Mouse (Mus musculus) frontal cortex, postnatal 36 days (tissue): ENCODE measurements around the gene Ms4a7.
A peak's percentile ranks its signal among the peaks of the same experiment; 100 is the strongest.
"Not testable (repeated sequence)": the region's sequence is repeated elsewhere in the genome, so short reads cannot be mapped to it uniquely, and the experiment has no call there.

Experiments
- DNase-seq, 2 experiments: peaks; one replicate each; pipeline ENCODE4 v3.0.0; 2022; ENCODE audit warnings: low spot score in 2 of 2

The Ms4a7 gene

DNA sequence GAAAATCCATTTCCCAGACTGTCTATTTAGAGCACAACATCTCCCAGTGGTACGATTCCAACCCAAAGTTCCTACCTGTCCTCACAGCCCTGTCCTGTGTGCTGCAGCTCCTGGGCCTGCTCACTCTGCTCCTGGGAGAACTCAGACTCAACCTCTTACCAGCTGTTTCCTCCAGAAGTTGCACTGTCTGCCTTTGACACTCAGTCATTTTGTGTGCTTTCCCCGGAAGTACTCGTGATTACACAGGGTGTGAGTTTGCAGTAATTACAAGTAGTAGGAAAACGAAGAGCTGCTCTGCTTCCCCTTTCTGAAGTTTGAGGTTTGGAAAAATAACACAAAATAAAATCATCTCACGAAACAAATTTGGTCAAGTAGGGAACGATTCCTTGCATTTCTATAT is at the start of gene Ms4a7:
TSS of gene Ms4a7 (minus strand) at position 215 of the 400 bp plus-strand sequence.
- no peak for DNase-seq

GRCm38 (mm10) chr19:11376399-11376798 is 40.5 kb upstream of the Ms4a7 start:
- no peak for DNase-seq

DNA sequence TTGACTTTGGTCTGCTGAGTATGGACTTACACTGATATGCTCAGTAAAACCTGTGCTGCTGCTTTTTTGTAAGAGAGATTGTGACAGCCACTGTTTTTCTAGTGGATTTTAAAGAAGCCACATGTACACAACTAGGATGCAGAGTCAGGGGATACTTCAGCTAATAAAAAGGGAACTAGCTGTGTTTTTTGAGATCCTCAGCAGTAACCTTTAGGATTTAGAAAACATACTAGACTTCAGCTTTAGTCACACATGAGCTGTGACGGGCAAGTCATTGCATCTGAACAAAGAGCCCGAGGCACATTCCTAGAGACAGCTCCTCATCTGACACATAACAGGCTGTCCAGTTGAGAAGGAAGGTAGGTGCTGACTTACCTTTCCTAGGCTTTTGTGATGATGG is 39.3 kb upstream of the Ms4a7 start, which contains the start of gene Ms4a4a:
TSS of gene Ms4a4a (plus strand) at position 251 of the 400 bp plus-strand sequence.
- no peak for DNase-seq

DNA sequence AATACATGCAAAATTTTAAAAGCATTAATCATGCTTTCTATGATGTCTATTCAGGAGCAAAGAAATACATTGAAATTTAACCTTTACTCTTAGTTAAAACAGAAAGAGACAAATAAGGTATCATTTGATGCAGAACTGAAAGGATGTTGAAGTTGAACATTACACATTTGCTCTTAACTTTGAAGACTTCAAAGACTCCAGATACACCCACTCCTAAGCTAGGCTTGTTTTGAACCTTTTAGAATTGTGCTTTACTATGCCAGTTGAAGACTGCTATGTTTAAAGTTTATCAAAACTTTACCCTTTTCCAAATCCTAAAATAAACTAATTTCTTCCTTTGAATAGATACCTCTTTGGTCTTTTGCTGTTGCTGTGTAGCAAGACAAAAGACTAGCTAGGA is 35.2 kb upstream of the Ms4a7 start:
- DNase-seq: no peak

DNA sequence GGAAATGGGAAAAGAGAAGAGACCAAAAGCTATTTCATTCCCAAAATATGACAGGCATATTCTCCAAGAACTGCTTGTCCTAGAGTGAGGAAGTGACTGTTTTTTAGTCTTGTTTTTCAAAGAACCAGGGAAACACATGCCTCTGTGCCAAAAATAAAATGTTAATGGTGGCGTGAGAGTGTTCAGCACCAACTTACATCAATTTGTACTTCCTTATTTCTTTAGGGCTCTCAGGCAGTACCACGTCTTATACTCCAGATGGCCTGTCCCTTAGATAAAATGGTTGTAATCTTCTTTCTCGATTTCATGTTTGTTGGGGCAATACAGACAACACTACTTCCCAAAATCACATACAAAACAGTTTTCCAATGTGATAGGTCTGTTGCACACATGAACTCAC is 32.4 kb upstream of the Ms4a7 start:
- no peak for DNase-seq

DNA sequence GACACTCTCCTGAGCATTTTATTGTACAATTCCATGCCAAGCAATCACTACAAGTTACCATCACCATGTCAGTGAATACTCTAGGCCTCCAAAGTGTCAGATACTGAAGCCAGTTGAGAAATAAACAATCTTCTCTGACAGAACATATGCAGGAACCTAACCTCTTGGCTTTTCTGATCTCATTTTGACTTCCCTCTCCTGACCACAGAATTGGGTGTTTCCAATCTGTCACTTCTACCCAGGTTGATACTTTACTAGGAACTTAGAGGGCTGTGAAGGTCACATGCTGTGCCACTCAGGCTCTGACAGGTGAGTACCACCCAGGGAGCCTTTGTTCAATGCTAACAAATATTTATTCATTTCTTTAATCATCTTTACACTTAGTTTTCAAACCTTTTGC is 26.1 kb upstream of the Ms4a7 start:
- DNase-seq: no peak

DNA sequence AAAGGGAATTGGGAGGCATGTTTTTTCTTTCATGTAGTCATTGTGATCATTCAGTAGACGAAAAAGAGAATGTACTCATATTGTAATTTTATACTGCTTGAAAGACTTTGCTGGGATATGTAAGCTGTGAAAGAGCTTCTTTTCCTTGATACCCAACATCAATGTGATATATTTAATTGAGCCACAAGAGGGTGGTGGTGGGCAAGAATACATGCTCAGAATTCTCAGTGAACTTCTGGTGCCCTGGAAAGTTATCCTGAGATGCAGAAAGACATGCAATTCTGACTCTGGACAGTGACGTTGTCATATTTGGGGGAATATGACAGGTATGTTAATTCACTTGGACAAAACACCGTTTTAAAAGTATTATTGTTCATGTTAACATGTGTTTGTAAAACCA is 24.2 kb upstream of the Ms4a7 start:
- DNase-seq: peak in 1 of 2 experiments; percentile 20

DNA sequence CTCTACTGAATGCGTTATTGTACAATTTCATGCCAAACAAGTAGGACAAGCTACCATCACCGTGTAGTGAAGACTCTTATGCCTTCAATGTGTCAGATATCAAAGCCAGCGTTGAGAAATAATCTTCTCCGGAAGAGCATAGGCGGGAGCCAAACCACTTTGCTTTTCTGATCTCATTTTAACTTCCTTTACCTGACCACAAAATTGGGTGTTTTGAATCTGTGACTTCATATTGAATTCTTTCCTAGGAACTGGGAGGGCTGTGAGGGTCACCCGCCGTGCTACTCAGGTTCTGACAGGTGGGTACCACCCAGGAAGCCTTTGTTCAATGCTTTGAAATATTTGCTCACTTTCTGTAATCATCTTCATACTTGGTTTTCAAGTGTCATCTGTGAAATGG is 19.8 kb upstream of the Ms4a7 start:
- DNase-seq: no peak

GRCm38 (mm10) chr19:11351878-11352277 is 15.9 kb upstream of the Ms4a7 start:
- DNase-seq: peak in 1 of 2 experiments; percentile 10

GRCm38 (mm10) chr19:11349698-11350481 is 13.9 kb upstream of the Ms4a7 start:
- DNase-seq: peak in 1 of 2 experiments; percentile 16

DNA sequence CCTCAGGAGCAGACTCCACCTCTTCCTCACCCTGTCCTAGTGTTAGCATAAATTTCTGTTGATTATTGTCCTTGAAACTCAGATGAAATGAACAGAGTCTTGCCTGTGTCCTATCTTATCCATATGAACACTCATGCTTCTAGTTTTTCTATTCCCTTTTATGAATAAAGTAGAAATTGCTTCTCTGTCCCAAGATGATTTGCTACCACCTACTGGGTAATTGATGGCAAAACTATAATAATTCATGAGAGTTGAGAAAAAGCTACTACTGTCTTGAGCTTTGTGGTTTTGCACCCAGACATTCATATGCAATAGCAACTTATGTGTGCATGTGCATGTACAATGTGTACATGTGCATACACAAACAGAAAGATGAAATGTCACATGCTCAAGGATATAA is 8.0 kb upstream of the Ms4a7 start:
- DNase-seq: no peak

DNA sequence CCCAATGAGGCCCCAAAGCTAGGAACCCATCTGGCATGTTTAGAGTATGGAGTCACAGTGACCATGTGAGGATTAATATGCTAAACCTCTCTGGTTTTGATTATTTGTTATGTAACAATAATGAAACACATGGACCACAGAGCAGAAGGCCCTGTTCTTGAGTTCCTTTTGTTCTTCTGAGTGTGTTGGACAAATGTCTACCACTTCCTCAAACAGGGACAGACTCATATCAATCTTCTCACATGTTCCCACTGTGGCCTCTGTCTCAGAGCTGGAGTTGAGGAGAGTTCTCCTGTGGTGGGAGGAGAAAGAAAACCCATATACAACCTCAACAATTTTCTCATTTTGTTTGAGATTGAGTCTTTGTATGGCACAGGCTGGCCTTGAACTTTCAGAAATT is 7.2 kb upstream of the Ms4a7 start:
- no peak for DNase-seq

DNA sequence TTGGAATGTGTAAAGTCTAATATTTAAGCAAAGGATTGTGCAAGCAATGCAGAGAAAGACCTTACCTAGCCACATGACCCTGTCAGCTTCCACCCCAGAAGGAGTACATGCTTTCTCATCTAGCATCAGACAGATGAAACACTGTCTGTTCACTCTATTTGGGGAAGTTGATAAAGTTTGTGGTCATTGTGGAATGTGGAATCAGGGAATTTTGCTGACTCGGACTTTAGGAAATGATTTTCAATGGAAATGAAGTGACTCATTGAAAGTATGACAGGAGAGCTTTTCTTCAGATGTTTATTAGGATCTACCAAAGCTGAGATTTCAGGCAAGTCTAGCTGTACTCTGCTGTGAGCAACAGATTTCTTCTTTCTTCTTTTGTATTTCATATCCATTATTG is 14.8 kb downstream of the Ms4a7 start:
- no peak for DNase-seq

- no peak for DNase-seq
Observed at GRCm38 (mm10) chr19:11316786-11317185, 19.2 kb downstream of the Ms4a7 start.

DNA sequence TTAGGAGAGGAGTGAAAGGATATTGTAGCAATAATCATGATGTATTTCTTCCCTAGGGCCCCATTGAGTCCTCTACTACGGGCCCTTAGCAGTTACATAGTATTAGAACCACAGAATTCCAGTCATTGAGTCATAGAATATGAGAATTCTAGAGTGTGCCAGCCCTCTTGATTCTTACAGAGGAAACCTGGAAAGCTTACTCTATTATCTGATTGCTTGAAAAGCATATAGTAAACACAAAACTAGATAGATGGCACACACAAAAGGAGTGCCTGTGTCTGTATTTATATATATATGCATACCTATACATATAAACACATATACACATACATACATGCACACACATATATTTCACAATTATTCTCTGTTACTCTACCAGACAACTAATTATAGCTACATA is 21.6 kb downstream of the Ms4a7 start, which contains the start of gene Ms4a14:
TSS of gene Ms4a14 (minus strand) at position 101 of the 400 bp plus-strand sequence.
- DNase-seq: no peak

- no peak for DNase-seq
Observed at GRCm38 (mm10) chr19:11308888-11309287, 27.1 kb downstream of the Ms4a7 start.

DNA sequence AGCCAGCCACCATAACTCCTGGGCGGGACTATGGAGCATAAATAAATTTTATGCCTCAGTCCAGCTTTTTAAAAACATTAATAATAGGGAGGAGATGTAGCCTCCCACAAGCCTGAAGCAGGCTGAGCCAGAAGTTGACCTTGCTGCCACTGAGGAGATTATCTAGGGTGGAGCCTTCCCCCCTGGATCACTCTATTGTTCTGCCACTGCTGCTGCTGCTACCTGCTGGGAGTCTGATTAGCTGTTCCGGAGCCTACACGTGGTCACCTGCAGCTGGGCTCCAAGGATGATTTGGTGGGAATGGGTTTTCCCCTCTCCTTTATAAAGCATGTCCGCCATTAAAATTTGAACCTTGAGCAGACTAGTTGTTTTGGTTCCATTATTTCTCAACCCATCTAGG is 36.4 kb downstream of the Ms4a7 start:
- DNase-seq: not testable (repeated sequence)

DNA sequence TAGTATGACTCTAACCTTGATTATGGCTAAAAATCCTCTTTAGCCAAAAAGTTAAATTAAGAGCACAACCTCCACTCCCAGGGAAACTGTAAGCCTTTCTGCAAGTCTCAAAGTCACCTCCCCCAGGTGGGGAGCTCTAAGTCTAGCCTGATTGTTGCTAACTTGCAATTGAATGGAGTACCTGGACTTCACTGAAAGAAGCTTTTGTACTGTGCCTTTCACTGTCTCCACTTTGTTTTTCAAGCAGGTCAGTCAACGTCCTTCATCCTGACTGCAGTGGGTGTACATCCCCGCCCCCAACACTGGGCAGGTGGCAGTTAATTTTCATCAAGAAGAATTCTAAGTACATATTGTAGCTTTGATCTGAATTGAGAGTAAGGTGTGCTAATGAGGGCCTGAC is 37.0 kb downstream of the Ms4a7 start:
- DNase-seq: no peak

GRCm38 (mm10) chr19:11293616-11294015 is 42.3 kb downstream of the Ms4a7 start:
- not testable (repeated sequence) for DNase-seq

DNA sequence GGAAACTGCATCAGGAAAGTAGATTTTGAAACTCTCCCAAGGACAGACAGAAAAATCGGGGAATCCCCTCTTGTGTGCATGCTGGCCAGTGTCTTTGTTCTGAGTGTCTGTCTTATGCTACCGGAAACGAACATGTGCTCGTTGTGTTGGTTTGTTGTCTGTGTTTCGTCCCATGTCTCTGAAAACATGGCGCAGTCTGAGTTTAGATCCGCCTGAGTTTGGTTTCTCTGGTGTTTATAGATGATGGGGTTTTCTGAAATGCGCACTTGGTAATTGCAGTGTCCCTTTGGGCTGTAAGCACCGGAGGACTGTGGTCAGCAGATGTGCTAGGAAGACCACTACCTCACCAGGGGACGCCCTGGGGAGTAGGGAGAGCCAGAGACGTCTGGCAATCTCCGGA is 43.0 kb downstream of the Ms4a7 start:
- peak in 1 of 2 experiments; percentile 2 for DNase-seq

- DNase-seq: no peak
Observed at GRCm38 (mm10) chr19:11283773-11284172, 52.2 kb downstream of the Ms4a7 start, which contains the start of gene Ms4a5. Gene Ms4a5, minus strand, starts transcription at chr19:11283873.

DNA sequence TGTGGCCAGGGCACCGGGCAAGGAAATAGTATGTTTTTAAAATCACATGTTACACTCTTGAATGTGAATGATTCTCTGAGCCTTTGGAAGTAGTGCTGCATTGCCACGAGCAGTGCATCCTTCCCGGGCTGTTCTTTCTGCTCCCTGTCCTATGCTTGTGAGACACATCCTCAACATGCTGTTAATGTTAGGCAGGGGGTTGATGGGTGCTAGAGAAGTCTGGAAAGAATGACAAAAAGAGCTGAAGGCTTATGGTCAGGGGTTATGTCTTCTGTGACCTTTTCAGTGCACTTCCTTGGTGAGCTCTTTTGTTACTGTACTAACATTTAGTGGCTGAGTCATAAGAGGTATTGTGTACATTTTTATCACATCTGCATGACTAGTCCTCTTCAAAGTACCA is 55.7 kb downstream of the Ms4a7 start:
- no peak for DNase-seq

DNA sequence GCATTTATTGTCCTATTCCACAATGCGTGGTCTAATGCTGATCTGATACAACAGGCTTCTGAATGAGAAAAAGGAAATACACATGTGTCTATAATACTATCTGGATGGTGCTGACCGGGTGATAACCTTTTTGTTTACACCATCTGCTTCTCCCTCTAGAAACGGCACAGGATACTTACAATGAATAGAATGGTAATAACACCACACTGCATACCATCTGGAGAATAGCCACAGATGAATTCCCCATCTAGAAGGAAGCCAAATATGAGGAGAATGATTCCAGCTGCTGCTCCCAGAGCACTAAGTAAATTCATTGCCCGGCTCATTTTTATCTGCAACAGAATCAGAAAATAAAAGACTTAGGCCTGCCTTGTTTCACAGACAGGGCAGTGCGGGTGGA is 59.5 kb downstream of the Ms4a7 start:
- DNase-seq: no peak
